Mouse (Mus musculus): Measurements from ENCODE around the gene Cry2. TPM values are rescaled to one million over a fixed set of nuclear protein-coding genes. Genes with fewer than 3 reads are reported as not detected.
A peak's percentile ranks its signal among the peaks of the same experiment; 100 is the strongest.

Cry2 gene
- polyA plus RNA-seq, 1 experiment from 2014 or later = 36.6 TPM

DNA sequence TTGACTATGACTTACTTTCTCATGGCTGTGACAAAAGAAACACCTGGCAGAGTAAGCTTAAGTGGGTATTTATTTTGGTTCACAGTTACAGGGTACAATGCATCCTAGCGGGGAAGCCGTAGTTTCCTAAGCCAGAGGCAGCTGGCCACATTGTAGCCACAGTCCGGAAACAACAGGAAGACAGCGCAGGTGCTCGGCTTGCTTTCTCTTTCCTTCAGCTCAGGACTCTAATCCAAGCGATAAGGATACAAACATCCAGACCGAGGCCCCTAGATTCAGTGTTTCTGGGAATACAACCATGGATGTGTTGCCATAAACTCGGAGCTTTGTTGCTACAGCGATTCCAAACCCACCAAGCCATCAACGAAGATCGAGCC is 60.4 kb downstream of the Cry2 start:
- Histone ChIP-seq H3K36me3 (ENCODE audit: insufficient read depth, low read length) (peaks cover 3% of the 10 kb centered on the region; the same call in 1 of the 2 replicates), H3K27me3 (replicated peaks; ENCODE audit: insufficient read depth, low read length) (peaks cover 4% of the 10 kb centered on the region; the same call in 1 of the 2 replicates), H3K9me3 (ENCODE audit: low read length) (no peaks in the 10 kb centered on the region), H3K4me2 (replicated peaks; ENCODE audit: low read depth, low read length) (no peak overlapping the region), H3K27ac (ENCODE audit: low read length) (peak overlapping the region; percentile 93), H3K4me1 (ENCODE audit: insufficient read depth, low read depth, low read length) (peaks cover 13% of the 10 kb centered on the region; the same call in 1 of the 2 replicates), H3K9ac (replicated peaks; ENCODE audit: low read depth) (no peak overlapping the region), H3K4me3 (ENCODE audit: low read depth, low read length) (no peak overlapping the region)
- 69% methylated on average over 11 of the region's 11 CpGs for WGBS
- DNase-seq (ENCODE audit: low spot score) = no peak
- no peak for ATAC-seq
- TF ChIP-seq CTCF (IDR thresholded peaks at IDR 0.05) (no peak), EP300 (IDR thresholded peaks at IDR 0.05) (no peak)

DNA sequence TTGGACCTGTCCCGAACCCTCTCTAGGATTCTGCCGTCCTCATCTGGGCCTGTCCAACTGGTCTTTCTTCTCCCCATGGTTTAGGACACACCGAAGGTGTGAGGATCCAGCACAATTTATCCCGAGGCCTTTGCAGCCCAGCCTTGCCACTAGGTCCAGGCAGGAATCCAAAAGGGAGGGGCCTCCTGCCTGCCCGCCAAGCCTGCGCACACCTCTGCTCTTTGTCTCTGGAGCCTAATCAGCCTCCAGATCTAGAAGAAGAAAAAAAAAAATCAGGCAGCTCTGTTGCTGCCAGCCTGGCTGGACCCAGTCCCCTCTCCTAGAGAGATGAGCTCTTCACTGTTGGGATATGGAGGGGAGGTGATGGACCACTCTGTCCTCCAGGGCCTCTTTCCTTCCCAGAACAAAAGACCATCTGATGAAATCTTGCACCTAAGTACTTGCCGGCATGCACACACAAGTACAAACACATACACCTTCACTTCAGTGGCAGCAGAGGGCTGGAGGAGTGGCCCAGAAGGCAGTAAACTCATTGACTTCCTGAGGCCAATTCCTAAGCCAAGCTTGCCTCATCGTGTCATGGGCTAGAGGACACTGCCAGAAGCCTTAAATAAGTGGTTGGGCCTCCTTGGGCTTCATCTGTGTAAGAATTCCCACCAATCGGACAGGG is 60.9 kb downstream of the Cry2 start:
- 0 out of 2 replicates have a peak, but pooled peaks have one; percentile 1 for TF ChIP-seq CTCF (IDR thresholded peaks at IDR 0.05)
- TF ChIP-seq EP300 (IDR thresholded peaks at IDR 0.05) = 0 out of 2 replicates have a peak, but pooled peaks have one; percentile 28
- DNase-seq (ENCODE audit: low spot score) = peak; percentile 85
- WGBS = 40% methylated on average over 9 of the region's 9 CpGs
- Histone ChIP-seq H3K27ac (ENCODE audit: low read length) (peak overlapping the region; percentile 93), H3K36me3 (ENCODE audit: insufficient read depth, low read length) (no peaks in the 10 kb centered on the region), H3K9ac (replicated peaks; ENCODE audit: low read depth) (no peak overlapping the region), H3K27me3 (replicated peaks; ENCODE audit: insufficient read depth, low read length) (peaks cover 4% of the 10 kb centered on the region; the same call in 1 of the 2 replicates), H3K4me3 (ENCODE audit: low read depth, low read length) (no peak overlapping the region), H3K9me3 (ENCODE audit: low read length) (no peaks in the 10 kb centered on the region), H3K4me2 (replicated peaks; ENCODE audit: low read depth, low read length) (no peak overlapping the region), H3K4me1 (ENCODE audit: insufficient read depth, low read depth, low read length) (peaks cover 13% of the 10 kb centered on the region; the same call in 1 of the 2 replicates)
- ATAC-seq = peak; percentile 7; the same call in 1 of the 2 replicates

DNA sequence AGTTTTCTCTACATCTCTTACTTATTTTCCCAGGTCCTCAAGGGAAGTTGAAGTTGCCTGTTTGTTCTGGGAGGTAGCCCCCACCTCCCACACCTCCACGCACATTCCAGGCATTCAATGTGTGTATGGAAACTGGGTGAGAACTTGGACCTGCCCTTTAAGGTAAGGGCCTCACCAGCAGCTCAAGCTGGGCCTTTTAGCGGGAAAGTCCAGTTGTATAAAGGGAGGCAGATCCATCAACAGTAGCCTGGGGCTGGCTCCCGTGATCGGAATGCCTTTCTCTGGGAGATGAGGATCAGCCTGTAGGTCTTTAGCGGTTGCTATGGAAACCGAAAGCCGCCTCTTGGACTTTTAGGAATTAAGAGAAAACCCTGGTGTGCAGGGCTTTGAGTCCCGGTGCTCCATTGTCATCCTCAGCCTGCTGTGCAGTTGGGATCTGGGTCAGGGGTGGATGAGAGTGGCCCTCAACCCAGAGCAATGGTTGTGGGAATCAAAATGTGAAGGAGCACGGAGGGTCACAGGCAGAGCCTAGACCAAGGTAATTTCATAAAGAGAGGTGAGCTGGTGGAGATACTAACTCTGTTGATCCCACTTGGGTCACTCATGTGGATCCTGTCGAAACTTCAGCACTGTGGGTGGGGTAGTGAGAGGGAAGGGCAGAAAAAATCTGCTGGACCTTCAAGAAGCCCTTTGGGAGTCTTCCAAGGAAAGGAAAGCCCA is 61.7 kb downstream of the Cry2 start:
- peaks cover 13% of the 10 kb centered on the region; the same call in 1 of the 2 replicates for H3K4me1 ChIP-seq (ENCODE audit: insufficient read depth, low read depth, low read length)
- H3K9me3 ChIP-seq (ENCODE audit: low read length) = no peaks in the 10 kb centered on the region
- peak; percentile 11; the same call in 1 of the 2 replicates for ATAC-seq
- peak overlapping the region; percentile 93 for H3K27ac ChIP-seq (ENCODE audit: low read length)
- 27% methylated on average over 10 of the region's 10 CpGs for WGBS
- H3K4me3 ChIP-seq (ENCODE audit: low read depth, low read length) = no peak overlapping the region
- TF ChIP-seq EP300 (IDR thresholded peaks at IDR 0.05) (peak; percentile 72; the same call in 1 of the 2 replicates), CTCF (IDR thresholded peaks at IDR 0.05) (no peak)
- peak; percentile 78 for DNase-seq (ENCODE audit: low spot score)
- no peaks in the 10 kb centered on the region for H3K36me3 ChIP-seq (ENCODE audit: insufficient read depth, low read length)
- H3K27me3 ChIP-seq (replicated peaks; ENCODE audit: insufficient read depth, low read length) = peaks cover 4% of the 10 kb centered on the region; the same call in 1 of the 2 replicates
- H3K9ac ChIP-seq (replicated peaks; ENCODE audit: low read depth) = no peak overlapping the region
- H3K4me2 ChIP-seq (replicated peaks; ENCODE audit: low read depth, low read length) = peak overlapping the region; percentile 59; the same call in 1 of the 2 replicates

DNA sequence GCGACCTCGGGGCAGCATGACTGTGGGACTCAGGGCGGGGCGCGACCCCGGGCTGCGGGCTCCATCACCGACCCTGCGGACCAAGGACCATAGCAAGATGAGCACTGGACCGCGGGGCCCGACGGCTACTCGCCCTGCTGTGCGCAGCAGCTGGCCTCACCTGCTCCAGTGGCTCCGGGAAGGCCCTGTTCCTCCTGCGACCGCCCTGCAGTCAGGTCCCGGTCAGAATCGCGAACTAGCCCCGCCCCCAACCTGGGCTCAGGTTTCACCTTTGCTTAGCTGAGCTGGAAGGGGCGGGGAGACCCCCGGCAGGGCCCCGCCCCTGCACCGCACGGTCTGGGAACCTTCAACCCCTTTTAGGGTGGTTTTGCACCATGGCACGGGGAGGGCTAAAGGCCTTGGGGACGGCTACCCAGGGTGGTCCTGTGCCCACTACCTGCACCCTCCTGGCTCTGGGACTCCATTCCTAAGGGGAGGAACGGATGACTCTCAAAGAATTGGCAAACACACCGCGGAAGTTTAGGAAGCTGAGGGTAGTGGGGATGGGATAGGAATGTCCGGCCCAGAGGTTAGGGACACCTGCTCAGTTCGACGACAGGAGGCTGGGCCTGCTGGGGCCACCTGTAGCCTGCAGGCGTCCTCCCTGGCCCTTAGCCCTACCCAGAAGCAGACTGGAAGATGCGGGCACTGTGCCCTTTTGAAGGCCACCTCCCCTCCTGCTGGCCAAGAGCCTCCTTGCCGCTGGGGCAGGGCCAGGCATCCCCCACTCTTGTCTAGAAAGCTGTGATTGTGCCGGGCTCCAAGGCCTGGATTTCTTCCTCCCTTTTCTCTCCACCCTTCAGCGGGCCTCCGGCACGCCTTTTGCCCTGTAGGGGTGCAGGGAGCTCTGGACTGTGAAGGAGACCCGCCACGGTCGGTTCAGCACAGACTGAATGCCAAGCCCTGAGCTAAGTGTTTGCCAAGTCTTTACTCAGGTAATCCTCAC is 62.7 kb downstream of the Cry2 start:
- peak; percentile 34 for ATAC-seq
- peaks cover 4% of the 10 kb centered on the region; the same call in 1 of the 2 replicates for H3K27me3 ChIP-seq (replicated peaks; ENCODE audit: insufficient read depth, low read length)
- 4% methylated on average over 40 of the region's 45 CpGs for WGBS
- TF ChIP-seq EP300 (IDR thresholded peaks at IDR 0.05) (0 out of 2 replicates have a peak, but pooled peaks have one; percentile 18), CTCF (IDR thresholded peaks at IDR 0.05) (peak; percentile 44)
- no peaks in the 10 kb centered on the region for H3K9me3 ChIP-seq (ENCODE audit: low read length)
- peak; percentile 85 for DNase-seq (ENCODE audit: low spot score)
- peak overlapping the region; percentile 93 for H3K27ac ChIP-seq (ENCODE audit: low read length)
- peak overlapping the region; percentile 27 for H3K9ac ChIP-seq (replicated peaks; ENCODE audit: low read depth)
- H3K4me3 ChIP-seq (ENCODE audit: low read depth, low read length) = peak overlapping the region; percentile 36
- peak overlapping the region; percentile 59 for H3K4me2 ChIP-seq (replicated peaks; ENCODE audit: low read depth, low read length)
- H3K4me1 ChIP-seq (ENCODE audit: insufficient read depth, low read depth, low read length) = peaks cover 8% of the 10 kb centered on the region; the same call in 1 of the 2 replicates
- no peaks in the 10 kb centered on the region for H3K36me3 ChIP-seq (ENCODE audit: insufficient read depth, low read length)

DNA sequence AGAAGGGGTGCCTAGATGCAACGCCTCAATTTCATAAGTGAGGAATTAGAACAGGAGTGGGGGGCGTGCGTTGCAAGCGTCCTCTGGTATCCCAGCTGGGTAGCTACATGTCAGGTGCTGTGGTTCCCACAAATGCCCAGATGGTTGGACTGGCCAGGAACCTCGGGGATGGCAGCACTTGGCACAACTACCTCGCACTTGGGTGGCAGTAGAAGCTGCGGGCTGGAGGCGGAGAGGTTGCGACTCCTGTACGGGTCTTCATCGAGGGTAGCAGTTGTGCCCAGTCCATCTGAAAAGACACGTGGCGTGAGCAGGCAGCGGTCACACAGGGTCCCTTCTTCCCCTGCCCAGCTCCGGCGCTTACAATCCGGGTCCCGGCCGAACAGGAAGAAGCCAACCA is 63.5 kb downstream of the Cry2 start:
- Histone ChIP-seq H3K27me3 (replicated peaks; ENCODE audit: insufficient read depth, low read length) (peaks cover 4% of the 10 kb centered on the region; the same call in 1 of the 2 replicates), H3K36me3 (ENCODE audit: insufficient read depth, low read length) (no peaks in the 10 kb centered on the region), H3K4me3 (ENCODE audit: low read depth, low read length) (peak overlapping the region; percentile 36), H3K4me2 (replicated peaks; ENCODE audit: low read depth, low read length) (peak overlapping the region; percentile 59), H3K9ac (replicated peaks; ENCODE audit: low read depth) (peak overlapping the region; percentile 27; the same call in 1 of the 2 replicates), H3K9me3 (ENCODE audit: low read length) (no peaks in the 10 kb centered on the region), H3K27ac (ENCODE audit: low read length) (peak overlapping the region; percentile 93), H3K4me1 (ENCODE audit: insufficient read depth, low read depth, low read length) (peaks cover 3% of the 10 kb centered on the region; the same call in 1 of the 2 replicates)
- DNase-seq (ENCODE audit: low spot score) (no peak), ATAC-seq (no peak)
- TF ChIP-seq CTCF (IDR thresholded peaks at IDR 0.05) (no peak), EP300 (IDR thresholded peaks at IDR 0.05) (no peak)
- WGBS = 12% methylated on average over 17 of the region's 19 CpGs

All from lung, postnatal 0 days (tissue).